Mouse (Mus musculus) forebrain, postnatal 0 days (tissue): ENCODE data around the gene Sh3bp5. TPM values are rescaled to one million over a fixed set of nuclear protein-coding genes. Genes with fewer than 3 reads are reported as not detected.
A peak's percentile ranks its signal among the peaks of the same experiment; 100 is the strongest.

Source experiments
- ATAC-seq: fragments of 200-750 bp; cut with Nextera tagmentation; 2 replicates; pipeline ENCODE4 v1.8.0; 2017; ENCODE audit warnings: mild to moderate bottlenecking, moderate library complexity
- DNase-seq: peaks from one replicate; pipeline ENCODE4 v3.0.0-alpha.2; 2015
- H3K27ac ChIP-seq: fragments of 300-500 bp; sonication (generic); 2 replicates; pipeline ENCODE4 v1.5.1; 2014; ENCODE audit warnings: low read depth, mild to moderate bottlenecking, antibody characterized with exemption, low read length, moderate library complexity, mixed read lengths
- H3K27me3 ChIP-seq: fragments of 300-500 bp; sonication (generic); 2 replicates; pipeline ENCODE4 v1.6.1; 2014; ENCODE audit warnings: mild to moderate bottlenecking, low read length, mixed read lengths; ENCODE audit not compliant: insufficient read depth
- H3K36me3 ChIP-seq: fragments of 300-500 bp; sonication (generic); 2 replicates; pipeline ENCODE4 v1.6.1; 2014; ENCODE audit warnings: mild to moderate bottlenecking, moderate library complexity; ENCODE audit not compliant: insufficient read depth
- H3K4me1 ChIP-seq: fragments of 300-500 bp; sonication (generic); 2 replicates; pipeline ENCODE4 v1.6.1; 2014; ENCODE audit warnings: antibody characterized with exemption; ENCODE audit not compliant: insufficient read depth
- H3K4me2 ChIP-seq: fragments of 300-500 bp; sonication (generic); 2 replicates; pipeline ENCODE4 v1.6.1; 2014; ENCODE audit warnings: low read depth, mild to moderate bottlenecking, moderate library complexity
- H3K4me3 ChIP-seq: fragments of 300-500 bp; sonication (generic); 2 replicates; pipeline ENCODE4 v1.5.1; 2014; ENCODE audit warnings: low read depth, low read length, mixed read lengths
- H3K9ac ChIP-seq: fragments of 300-500 bp; sonication (generic); 2 replicates; pipeline ENCODE4 v1.6.1; 2014; ENCODE audit warnings: mild to moderate bottlenecking
- H3K9me3 ChIP-seq: fragments of 300-500 bp; sonication (generic); 2 replicates; pipeline ENCODE4 v1.6.1; 2016; ENCODE audit warnings: low read length
- CTCF ChIP-seq: sonication (generic); IDR thresholded peaks from 2 replicates; pipeline ENCODE4 v1.5.1; 2016; ENCODE audit warnings: antibody characterized with exemption, control low read depth, low read depth
- WGBS: fragments of 180-500 bp; shearing (Covaris S2); extraction: QIAGEN DNeasy Blood & Tissue Kit; methylation state at CpG from one replicate; pipeline ENCODE4 v1.1.7; 2014; 5-methylcytosine and 5-hydroxymethylcytosine counted together
- polyA plus RNA-seq: library from polyadenylated mRNA; unstranded; fragments of >200 nt; fragmentation: Nextera tagmentation; extraction: Ambion mirVana; gene quantifications from 2 replicates; pipeline ENCODE4 v1.2.1, GENCODE M21; 2015
- total RNA-seq: library from RNA; depleted of rRNA; stranded (reverse); fragments of >200 nt; gene quantifications from 2 replicates; pipeline ENCODE4 v1.2.3, GENCODE M21; 2014

Gene Sh3bp5
- total and polyA plus RNA-seq, 2 experiments from 2014 or later = 67.9 to 165 TPM

DNA sequence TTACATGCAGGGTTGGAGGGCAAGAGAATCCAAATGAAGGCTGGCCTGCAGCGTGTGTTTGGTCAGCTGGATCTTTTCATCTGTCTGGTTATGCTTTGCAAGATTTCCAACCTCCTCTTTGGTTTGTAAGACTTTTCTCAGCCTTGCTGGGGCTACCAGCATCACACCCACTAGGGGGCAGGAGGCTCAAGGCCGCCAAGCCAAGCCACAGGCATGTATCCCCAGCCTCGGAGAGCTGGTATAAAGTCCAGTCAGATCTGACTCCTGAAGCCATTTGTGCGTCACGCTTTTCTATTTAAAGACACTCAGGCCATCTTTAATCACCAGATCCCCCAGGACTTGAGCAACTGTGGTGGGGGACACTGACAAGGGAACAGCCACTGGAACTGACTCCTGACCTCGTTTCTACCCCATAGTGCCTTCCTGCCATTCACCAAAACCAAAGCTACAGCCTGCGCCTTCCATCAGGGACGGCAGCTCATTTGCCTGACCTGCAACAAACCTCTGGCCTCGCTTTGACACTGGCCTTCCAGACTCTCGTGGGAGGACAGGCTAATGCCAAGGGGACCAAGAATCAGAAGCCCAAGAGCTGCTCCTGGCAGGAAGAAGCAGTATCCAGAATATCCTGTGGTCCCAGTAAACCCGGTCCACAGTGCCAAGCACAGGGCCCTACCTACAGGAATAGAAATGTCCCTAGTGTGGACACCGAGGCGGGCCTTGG lies 49.7 kb downstream of the Sh3bp5 start:
- WGBS = 56% methylated on average over 13 of the region's 13 CpGs
- peak; percentile 62 for DNase-seq
- Histone ChIP-seq H3K27ac (no peak overlapping the region), H3K9me3 (no peaks in the 10 kb centered on the region), H3K9ac (no peak overlapping the region), H3K4me3 (no peak overlapping the region), H3K36me3 (peaks cover 12% of the 10 kb centered on the region; the same call in 1 of the 2 replicates), H3K4me1 (no peaks in the 10 kb centered on the region), H3K4me2 (no peak overlapping the region), H3K27me3 (no peaks in the 10 kb centered on the region)
- peak; percentile 54; the same call in 1 of the 2 replicates for ATAC-seq
- peak; percentile 76 for TF ChIP-seq CTCF

DNA sequence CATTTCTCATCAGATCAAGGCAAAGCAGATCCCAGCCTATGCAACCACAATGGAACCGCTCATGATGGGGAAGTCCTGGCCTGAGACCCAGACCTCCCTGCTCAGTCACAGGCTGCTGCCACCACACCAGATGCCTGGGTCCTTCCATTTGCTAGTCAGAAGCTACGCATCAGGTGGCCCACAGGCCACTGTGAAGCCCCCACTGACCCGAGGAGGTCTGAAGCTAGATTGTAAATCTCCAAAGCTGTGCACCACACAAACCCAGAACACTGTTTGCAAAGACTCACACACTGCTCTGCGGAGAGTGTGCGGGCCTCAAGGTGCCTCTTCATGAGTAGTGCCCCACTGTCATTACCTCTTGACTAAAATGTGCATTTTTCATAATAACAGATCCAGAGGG lies 50.5 kb downstream of the Sh3bp5 start:
- H3K4me2 ChIP-seq = no peak overlapping the region
- no peak for DNase-seq
- no peaks in the 10 kb centered on the region for H3K4me1 ChIP-seq
- no peak overlapping the region for H3K27ac ChIP-seq
- H3K9ac ChIP-seq = no peak overlapping the region
- 96% methylated on average over 5 of the region's 5 CpGs for WGBS
- no peaks in the 10 kb centered on the region for H3K9me3 ChIP-seq
- H3K4me3 ChIP-seq = no peak overlapping the region
- H3K36me3 ChIP-seq = peaks cover 12% of the 10 kb centered on the region; the same call in 1 of the 2 replicates
- no peak for ATAC-seq
- no peaks in the 10 kb centered on the region for H3K27me3 ChIP-seq
- TF ChIP-seq CTCF = no peak

DNA sequence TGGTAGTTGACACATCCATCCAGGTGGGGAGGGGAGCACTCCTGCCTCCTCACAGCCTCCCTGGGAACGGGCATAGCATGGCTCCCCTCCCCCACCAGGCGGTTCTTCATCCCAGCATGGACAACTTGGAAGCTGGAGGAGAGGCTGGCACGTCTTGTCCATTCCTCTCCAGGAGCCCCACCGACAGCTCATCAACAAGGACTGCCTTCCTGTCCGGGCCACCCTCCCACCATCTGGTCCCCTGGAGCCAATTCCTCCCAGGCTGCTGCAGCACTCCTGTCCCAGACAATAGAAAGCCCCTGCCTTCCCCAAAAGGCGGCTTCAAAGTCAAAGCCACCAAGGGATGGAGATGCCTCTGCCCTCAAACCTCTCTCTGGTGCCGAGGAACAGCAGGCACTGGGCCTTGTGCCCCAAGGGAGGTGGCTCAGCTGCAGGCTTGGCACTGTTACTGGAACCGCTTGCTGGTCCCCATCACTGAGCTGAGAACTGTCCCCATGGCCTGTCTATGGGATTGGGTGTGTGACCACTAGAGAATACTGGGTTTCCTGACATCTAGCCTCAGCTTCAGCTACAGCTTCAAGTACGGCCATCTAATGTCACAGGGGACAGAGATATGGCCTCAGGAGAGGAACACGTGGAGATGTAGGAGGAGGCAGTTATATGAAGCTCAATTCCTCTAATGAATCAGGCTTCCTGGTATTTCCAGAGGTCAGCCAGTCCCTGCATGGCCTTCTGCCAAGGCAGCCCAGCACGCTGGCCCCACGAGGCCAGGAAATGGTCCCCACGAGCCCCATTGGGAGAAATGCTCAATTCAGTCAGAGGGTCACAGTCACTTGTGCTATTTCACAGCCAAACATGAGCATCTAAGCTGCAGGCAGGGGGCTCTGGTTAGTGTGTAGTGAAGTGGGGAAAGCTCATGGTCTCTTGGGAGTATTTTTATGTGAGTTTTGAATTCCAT lies 51.2 kb downstream of the Sh3bp5 start:
- Histone ChIP-seq H3K4me3 (no peak overlapping the region), H3K9me3 (no peaks in the 10 kb centered on the region), H3K36me3 (peaks cover 12% of the 10 kb centered on the region; the same call in 1 of the 2 replicates), H3K27ac (peak overlapping the region; percentile 40; the same call in 1 of the 2 replicates), H3K9ac (no peak overlapping the region), H3K4me1 (no peaks in the 10 kb centered on the region), H3K4me2 (no peak overlapping the region), H3K27me3 (no peaks in the 10 kb centered on the region)
- DNase-seq (no peak), ATAC-seq (no peak)
- no peak for TF ChIP-seq CTCF
- 70% methylated on average over 13 of the region's 13 CpGs for WGBS

DNA sequence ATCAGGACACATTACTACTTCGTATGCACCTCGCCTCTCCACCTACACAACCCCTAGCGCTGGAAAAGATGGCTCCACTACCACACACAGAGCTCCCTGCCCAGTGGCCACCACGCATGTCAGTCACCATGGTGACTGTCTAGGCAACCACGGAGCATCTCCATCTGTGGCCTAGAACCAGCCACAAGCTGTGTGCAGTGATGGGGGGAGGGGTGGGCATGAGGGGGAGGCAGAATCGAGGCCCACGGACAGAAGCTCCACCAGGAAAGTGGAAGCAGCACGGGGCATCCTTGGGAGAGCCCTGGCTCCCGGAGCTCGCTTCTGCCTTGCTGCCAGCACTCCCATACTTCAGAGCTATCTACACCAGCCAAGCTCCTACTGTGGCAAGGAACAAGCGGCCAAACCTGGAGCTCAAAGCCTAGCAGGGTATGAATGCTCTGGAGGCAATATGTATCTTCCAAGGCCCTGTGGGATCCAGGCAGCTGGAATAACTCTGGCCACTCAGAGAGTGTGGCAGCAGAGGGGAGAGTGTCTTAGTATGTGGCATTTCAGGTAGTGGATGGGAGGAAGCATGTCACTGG lies 52.3 kb downstream of the Sh3bp5 start:
- Histone ChIP-seq H3K36me3 (peaks cover 20% of the 10 kb centered on the region), H3K27ac (no peak overlapping the region), H3K27me3 (no peaks in the 10 kb centered on the region), H3K9ac (no peak overlapping the region), H3K4me2 (no peak overlapping the region), H3K4me1 (no peaks in the 10 kb centered on the region), H3K9me3 (no peaks in the 10 kb centered on the region), H3K4me3 (no peak overlapping the region)
- TF ChIP-seq CTCF = no peak
- 75% methylated on average over 11 of the region's 11 CpGs for WGBS
- ATAC-seq (peak; percentile 78), DNase-seq (no peak)

DNA sequence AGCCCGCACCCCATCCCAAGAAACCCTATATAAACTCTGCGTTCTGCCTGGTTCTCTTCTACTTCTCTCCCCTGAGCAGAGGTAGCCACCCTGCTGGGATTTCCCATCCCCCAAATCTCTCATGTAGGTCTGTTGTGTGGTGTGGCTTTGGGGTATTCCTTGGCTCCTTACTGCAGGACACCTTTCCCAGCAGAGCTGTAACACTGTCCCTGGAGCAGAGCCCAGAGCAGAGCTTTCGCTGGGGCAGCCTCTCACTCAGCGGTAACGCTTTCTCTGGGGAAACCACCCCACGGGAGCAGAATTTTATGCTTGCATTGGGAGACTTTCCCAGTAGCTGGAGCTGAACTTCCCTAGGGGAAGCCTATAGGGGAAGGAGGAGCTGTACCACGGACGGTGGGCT lies 53.6 kb downstream of the Sh3bp5 start:
- Histone ChIP-seq H3K36me3 (peaks cover 32% of the 10 kb centered on the region), H3K9ac (no peak overlapping the region), H3K27me3 (no peaks in the 10 kb centered on the region), H3K9me3 (no peaks in the 10 kb centered on the region), H3K4me2 (no peak overlapping the region), H3K4me1 (no peaks in the 10 kb centered on the region), H3K4me3 (no peak overlapping the region), H3K27ac (no peak overlapping the region)
- TF ChIP-seq CTCF = no peak
- DNase-seq = no peak
- ATAC-seq = no peak
- WGBS = 85% methylated on average over 8 of the region's 8 CpGs

DNA sequence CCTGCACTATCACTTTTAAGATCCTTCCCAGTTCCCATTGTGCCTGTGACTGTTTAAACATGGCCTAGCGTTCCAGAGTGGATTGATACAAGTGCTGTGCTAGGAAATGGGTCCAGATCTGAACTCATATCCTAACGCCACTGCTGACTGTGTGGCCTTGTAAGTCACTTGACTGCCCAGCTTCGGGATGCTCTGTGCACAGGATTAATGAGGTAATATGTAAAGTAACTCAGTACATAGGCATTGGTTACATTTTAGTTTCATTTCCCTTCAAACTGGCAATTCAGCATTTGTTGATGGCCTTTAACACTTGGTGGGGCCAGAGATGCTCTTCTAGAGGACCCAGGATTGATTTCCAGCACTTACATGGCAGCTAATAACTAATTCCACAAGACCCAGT lies 59.5 kb downstream of the Sh3bp5 start:
- Histone ChIP-seq H3K9me3 (no peaks in the 10 kb centered on the region), H3K4me1 (no peaks in the 10 kb centered on the region), H3K27ac (no peak overlapping the region), H3K36me3 (peaks cover 70% of the 10 kb centered on the region), H3K4me2 (no peak overlapping the region), H3K4me3 (no peak overlapping the region), H3K9ac (no peak overlapping the region), H3K27me3 (no peaks in the 10 kb centered on the region)
- WGBS = 87% methylated on average over 3 of the region's 3 CpGs
- no peak for DNase-seq
- no peak for TF ChIP-seq CTCF
- no peak for ATAC-seq
